Mouse (Mus musculus) bone marrow macrophage, adult 2 months (primary cell): ENCODE measurements around the gene Sp2. TPM values are rescaled to one million over a fixed set of nuclear protein-coding genes. Genes with fewer than 3 reads are reported as not detected.

Source experiments
- H3K27ac ChIP-seq: 2 replicates; pipeline ENCODE4 v1.5.1; 2012; ENCODE audit warnings: low read depth, low read length; ENCODE audit not compliant: insufficient read depth
- H3K4me1 ChIP-seq: 2 replicates; pipeline ENCODE4 v1.6.1; 2012; ENCODE audit warnings: low read length; ENCODE audit not compliant: control insufficient read depth, insufficient read depth
- H3K4me3 ChIP-seq: 2 replicates; pipeline ENCODE4 v1.5.1; 2012; ENCODE audit warnings: mild to moderate bottlenecking, low read length, moderate library complexity; ENCODE audit not compliant: insufficient read depth
- CTCF ChIP-seq: IDR thresholded peaks from 2 replicates; pipeline ENCODE4 v1.5.1; 2012; ENCODE audit warnings: low read depth, mild to moderate bottlenecking, low read length, moderate library complexity
- POLR2A ChIP-seq: IDR thresholded peaks from 2 replicates; pipeline ENCODE4 v1.6.1; 2012; ENCODE audit warnings: mild to moderate bottlenecking, low read depth, low read length, borderline replicate concordance
- polyA plus RNA-seq: library from polyadenylated mRNA; stranded (reverse); fragments of >200 nt; gene quantifications from 2 replicates; pipeline ENCODE4 v1.2.4, GENCODE M21; 2012; ENCODE audit not compliant: missing spikeins, insufficient read depth, insufficient read length

Gene Sp2
- polyA plus RNA-seq, 1 experiment = 22.3 TPM

DNA sequence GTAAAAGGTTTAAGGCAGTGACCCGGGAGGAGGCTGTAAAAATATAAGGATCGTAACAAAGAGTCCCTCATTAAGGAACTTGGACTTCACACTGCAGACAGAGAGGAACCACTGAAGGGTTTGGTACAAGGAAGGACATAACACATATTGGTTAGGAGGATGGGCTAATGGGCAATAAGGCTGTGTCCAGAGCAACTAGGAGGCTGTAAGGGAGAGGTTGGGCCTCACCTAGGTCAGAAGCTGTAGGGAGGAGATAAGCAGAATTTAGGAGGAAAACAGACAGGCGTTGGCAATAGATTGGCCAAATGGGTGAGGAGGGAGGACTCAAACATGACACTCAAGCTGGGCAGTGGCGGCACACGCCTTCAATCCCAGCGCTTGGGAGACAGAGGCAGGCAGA lies 65.3 kb downstream of the Sp2 start:
- Histone ChIP-seq H3K4me1 (peaks cover 6% of the 10 kb centered on the region; the same call in 1 of the 2 replicates), H3K4me3 (no peak overlapping the region), H3K27ac (no peak overlapping the region)
- TF ChIP-seq POLR2A (no peak), CTCF (no peak)

DNA sequence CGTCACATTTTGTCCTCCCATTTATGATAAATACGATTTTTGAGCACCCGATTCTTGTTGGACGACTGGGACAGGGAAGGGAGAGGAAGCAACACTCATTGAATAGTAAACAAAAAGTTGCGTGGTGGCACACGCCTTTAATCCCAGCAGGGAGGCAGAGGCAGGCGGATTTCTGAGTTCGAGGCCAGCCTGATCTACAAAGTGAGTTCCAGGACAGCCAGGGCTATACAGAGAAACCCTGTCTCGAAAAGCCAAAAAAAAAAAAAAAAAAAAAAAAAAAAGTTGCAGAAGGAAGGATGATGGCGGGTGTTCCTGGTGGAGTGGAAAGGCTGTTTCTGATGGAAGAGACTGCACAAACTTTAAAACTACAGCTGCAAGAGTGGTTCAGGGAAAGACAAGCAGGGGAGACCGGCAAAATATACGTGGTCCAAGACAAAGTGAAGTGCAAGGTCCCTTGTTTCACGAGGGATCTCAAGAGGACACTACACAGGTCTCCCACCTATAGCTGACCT lies 65.8 kb downstream of the Sp2 start:
- H3K4me1 ChIP-seq = peaks cover 6% of the 10 kb centered on the region; the same call in 1 of the 2 replicates
- peak overlapping the region; percentile 38 for H3K27ac ChIP-seq
- peak overlapping the region; percentile 53 for H3K4me3 ChIP-seq
- TF ChIP-seq CTCF (no peak), POLR2A (no peak)

DNA sequence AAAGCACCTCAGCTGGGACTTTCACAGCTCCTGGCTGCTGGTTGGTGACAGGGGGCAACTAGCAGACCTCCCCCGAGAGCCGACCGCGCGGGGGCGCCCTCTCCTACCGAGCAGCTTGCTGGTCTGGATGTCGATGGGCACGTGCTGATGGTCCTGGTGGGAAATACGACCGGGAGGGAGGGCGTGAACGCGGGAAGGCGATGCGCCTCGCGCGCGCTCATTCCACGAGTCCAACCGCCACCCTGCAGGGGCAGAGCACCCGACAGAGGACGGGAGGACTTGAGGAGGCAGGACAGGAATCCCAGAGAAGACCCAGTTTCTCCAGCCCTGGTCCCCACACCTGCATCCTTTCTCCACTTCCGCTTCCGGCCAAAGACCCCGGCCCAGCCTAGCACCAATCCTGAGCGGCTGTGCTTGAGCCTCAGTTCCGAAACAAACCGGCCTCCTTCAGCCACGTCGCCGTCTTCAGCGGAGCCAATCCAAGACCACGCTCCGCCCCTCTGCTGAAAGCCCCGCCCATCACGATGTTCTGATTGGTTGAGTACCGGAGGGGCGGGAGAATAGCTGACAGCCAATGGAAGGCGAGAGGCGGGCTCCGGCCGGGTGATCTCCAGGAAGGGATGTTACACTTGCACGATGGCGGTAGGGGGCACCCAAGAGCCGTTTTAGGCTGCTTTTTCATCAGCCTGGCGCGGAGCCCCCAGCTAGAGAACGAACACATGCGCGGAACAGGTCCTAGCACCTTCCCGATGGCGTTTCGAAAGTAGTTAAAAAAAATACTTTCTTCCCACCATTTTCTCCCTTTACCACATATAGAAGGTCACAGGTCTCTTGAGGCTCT lies 66.5 kb downstream of the Sp2 start, which contains the start of gene Cdk5rap3:
Gene Cdk5rap3, minus strand, starts transcription at position 453 of the 841 bp plus-strand sequence.
- peaks cover 6% of the 10 kb centered on the region; the same call in 1 of the 2 replicates for H3K4me1 ChIP-seq
- H3K4me3 ChIP-seq = peak within 1 kb of the TSS; percentile 82
- TF ChIP-seq POLR2A (no peak), CTCF (peak; percentile 73)
- H3K27ac ChIP-seq = peak within 1 kb of the TSS; percentile 38

DNA sequence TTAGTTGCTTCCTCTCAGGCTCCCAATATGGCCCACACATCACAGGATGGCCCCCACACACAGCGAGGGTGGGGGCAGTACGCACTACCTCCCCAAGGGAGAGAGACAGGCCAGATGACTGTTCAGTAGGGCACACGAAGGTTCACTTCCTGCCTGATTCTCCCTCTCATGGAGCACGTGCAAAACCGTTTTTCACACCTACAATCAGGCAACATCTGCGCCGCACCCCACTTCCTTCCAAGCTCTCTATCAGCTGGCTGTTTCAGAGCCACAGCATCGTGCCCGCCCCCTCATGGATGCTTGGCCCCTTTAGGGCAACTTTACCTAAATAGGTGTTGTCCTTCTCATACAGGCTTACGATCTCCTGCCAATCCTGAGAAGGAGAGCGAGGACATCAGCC lies 70.1 kb downstream of the Sp2 start:
- Histone ChIP-seq H3K4me1 (peaks cover 9% of the 10 kb centered on the region), H3K4me3 (no peak overlapping the region), H3K27ac (no peak overlapping the region)
- TF ChIP-seq CTCF (no peak), POLR2A (no peak)

DNA sequence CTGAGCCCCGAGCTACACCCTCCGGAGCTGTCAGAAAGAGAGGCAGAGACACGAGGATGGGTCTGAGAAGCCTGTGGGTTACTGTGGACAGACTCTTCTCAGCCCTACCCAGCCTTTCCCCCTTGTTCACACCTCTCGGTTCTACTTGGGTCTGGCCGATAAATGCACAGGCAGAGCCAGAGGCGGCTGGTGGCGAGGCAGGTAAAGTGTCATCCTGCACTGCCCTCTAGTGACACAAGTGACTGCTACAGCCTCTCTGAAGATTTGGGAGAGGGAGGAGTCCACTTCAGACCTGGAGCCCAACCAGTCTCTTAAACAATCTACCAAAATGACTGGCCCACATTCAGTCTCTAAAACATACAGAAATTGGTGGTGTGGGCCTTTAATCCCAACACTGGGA lies 72.8 kb downstream of the Sp2 start:
- no peak overlapping the region for H3K27ac ChIP-seq
- no peak for TF ChIP-seq POLR2A
- peak; percentile 77; the same call in 1 of the 2 replicates for TF ChIP-seq CTCF
- peaks cover 8% of the 10 kb centered on the region for H3K4me1 ChIP-seq
- no peak overlapping the region for H3K4me3 ChIP-seq

DNA sequence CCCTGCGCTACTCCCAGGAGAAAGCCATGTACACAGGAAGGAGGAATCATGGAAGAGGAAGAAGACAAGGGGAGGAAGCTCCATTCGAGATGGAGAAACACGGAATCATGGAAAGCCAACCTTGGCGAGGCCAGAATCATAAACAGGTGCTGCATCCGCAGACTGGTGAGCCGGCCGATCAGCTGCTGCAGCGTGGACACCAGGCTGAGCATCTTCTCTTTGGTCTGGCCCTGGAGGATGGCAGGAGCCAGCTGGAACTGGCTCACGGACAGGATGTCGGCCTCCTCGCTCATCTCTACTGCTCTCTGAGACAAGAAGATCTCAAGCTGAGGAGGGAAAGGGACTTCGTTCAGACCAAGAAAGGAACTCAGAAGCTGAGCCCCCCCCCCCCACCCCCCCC lies 74.2 kb downstream of the Sp2 start:
- Histone ChIP-seq H3K27ac (no peak overlapping the region), H3K4me1 (peaks cover 8% of the 10 kb centered on the region), H3K4me3 (no peak overlapping the region)
- TF ChIP-seq CTCF (no peak), POLR2A (no peak)

DNA sequence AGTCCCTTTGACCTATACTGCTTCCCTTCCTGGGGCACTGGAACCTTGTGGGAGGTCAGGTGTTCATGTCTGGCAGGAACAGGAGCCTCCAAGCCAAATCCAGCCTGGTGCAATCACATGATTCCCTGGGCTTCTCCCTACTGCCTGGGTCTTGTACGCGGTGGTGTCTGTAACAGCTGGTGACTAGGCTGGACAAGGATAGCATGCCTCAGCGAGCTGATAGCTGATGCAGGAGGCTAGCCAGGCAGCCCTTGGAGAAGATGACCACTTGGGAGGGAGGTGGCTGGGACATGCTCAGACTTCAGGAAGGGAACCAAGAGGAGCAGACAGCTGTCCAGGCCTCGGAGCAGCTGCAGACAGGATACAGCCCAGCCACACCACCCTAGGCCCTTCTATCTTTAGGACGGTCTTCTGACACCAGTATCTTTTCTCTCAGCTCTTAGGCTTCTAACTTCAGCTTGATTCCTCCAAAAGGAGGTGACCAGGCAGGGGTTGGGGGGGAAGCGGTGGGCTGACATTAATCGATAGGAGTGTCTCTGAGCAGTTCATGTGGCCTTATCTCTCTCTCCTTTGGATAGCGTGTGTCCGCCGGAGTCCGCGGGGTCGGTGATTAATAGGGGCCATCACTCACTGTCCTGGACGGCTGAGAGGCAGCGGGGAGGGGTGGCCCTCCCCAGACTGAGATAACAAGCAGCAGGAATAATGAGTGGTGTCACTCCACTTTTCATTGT lies 76.2 kb downstream of the Sp2 start:
- TF ChIP-seq POLR2A = no peak
- TF ChIP-seq CTCF = no peak
- peaks cover 22% of the 10 kb centered on the region for H3K4me1 ChIP-seq
- H3K4me3 ChIP-seq = no peak overlapping the region
- no peak overlapping the region for H3K27ac ChIP-seq

Other genes starting within 250 kb of the Sp2 start
- 37.0 and 37.8 TPM in 2 replicates for gene Snx11, start 205.4 kb downstream of the Sp2 start, polyA plus RNA-seq
- 51.4 and 57.5 TPM in 2 replicates for gene Cbx1, start 193.8 kb downstream of the Sp2 start, polyA plus RNA-seq
- 105 and 106 TPM in 2 replicates for gene Nfe2l1, start 153.0 kb downstream of the Sp2 start, polyA plus RNA-seq
- gene Copz2, start 133.1 kb downstream of the Sp2 start, polyA plus RNA-seq = 20.2 and 24.7 TPM in 2 replicates
- gene Cdk5rap3, start 66.5 kb downstream of the Sp2 start, polyA plus RNA-seq = 26.3 and 30.0 TPM in 2 replicates
- not detected in 2 replicates for gene Prr15l, start 54.9 kb downstream of the Sp2 start, polyA plus RNA-seq
- gene Pnpo, start 39.0 kb downstream of the Sp2 start, polyA plus RNA-seq = 17.5 and 18.1 TPM in 2 replicates
- 0.31 and 0.37 TPM in 2 replicates for gene Sp6, start 30.4 kb upstream of the Sp2 start, polyA plus RNA-seq
- 1.5 and 2.2 TPM in 2 replicates for gene Scrn2, start 47.0 kb upstream of the Sp2 start, polyA plus RNA-seq
- not detected in 2 replicates for gene Lrrc46, start 58.4 kb upstream of the Sp2 start, polyA plus RNA-seq
- 32.2 and 34.0 TPM in 2 replicates for gene Mrpl10, start 58.6 kb upstream of the Sp2 start, polyA plus RNA-seq
- gene Osbpl7, start 67.7 kb upstream of the Sp2 start, polyA plus RNA-seq = 8.5 and 9.2 TPM in 2 replicates
- gene Tbx21, start 132.4 kb upstream of the Sp2 start, polyA plus RNA-seq = not detected in 2 replicates
- gene Tbkbp1, start 168.5 kb upstream of the Sp2 start, polyA plus RNA-seq = 36.7 and 39.2 TPM in 2 replicates
- 84.9 and 87.9 TPM in 2 replicates for gene Kpnb1, start 204.9 kb upstream of the Sp2 start, polyA plus RNA-seq